Mouse (Mus musculus): Measurements from ENCODE around the gene Whrn. TPM values are rescaled to one million over a fixed set of nuclear protein-coding genes. Genes with fewer than 3 reads are reported as not detected.
A peak's percentile ranks its signal among the peaks of the same experiment; 100 is the strongest.

Gene Whrn
- polyA plus RNA-seq, 1 experiment from 2014 or later: 10.0 TPM

DNA sequence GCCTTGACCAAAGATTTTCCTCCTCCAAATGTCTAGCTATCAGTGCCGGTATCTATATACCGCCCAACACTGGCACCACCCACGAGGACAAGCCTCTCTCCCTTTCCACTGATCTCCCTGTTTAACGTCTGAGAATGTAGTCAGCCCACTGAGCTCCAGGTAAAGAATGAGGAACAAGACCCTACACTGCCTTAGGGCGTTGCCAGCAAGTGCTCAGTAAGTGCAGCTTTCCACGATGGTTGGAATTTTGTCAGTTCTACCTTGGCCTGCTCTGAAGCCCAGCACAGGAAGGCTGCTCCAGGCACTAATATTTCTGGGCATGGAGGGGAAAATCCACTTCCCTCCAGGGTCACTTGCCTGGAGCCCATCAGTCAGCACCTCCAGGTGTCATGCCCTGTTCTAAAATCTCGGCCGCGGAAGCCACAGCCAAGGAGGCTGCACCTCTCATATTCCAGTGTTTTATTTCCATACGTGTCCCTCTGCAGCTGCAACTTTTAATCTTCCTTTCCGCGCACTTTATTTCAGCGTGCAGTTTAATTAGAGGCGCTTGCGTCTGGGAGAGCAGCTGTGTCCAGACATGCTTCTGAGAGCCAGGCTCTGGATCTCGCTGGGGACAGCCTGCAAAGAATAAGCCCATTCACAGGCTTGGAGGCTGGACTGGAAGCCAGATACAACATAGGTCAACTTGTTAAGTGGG, 58.5 kb downstream of the Whrn start:
- H3K9ac ChIP-seq: no peak overlapping the region
- no peaks in the 10 kb centered on the region for H3K36me3 ChIP-seq
- H3K9me3 ChIP-seq: no peaks in the 10 kb centered on the region
- 72% methylated on average over 16 of the region's 16 CpGs for WGBS
- H3K4me3 ChIP-seq: no peak overlapping the region
- H3K27ac ChIP-seq: no peak overlapping the region
- no peak overlapping the region for H3K4me2 ChIP-seq (replicated peaks)
- peaks cover 10% of the 10 kb centered on the region for H3K4me1 ChIP-seq
- H3K27me3 ChIP-seq (replicated peaks): no peaks in the 10 kb centered on the region
- 0 out of 2 replicates have a peak, but pooled peaks have one; percentile 48 for ATAC-seq (ENCODE audit: low FRiP score, low read depth)

DNA sequence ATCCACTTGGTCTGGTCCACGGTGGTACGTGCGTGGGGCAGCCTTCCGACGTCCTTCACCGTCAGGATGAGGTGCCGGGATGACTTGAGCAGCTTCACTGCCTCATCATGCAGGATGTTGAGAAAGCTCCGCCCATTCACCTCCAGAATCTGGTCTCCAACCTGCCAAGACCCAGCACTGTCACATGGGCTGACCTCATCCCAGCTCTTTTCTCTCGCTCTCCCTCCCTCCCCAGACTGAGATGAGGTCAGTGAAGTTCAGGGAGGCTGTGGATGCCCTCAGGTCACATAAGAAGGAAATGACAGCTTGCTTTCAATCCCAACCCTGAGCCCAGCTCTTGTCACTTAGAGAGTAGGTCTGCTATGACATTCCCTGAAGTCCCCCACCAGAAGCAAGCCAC, 60.4 kb downstream of the Whrn start:
- WGBS: 88% methylated on average over 9 of the region's 9 CpGs

DNA sequence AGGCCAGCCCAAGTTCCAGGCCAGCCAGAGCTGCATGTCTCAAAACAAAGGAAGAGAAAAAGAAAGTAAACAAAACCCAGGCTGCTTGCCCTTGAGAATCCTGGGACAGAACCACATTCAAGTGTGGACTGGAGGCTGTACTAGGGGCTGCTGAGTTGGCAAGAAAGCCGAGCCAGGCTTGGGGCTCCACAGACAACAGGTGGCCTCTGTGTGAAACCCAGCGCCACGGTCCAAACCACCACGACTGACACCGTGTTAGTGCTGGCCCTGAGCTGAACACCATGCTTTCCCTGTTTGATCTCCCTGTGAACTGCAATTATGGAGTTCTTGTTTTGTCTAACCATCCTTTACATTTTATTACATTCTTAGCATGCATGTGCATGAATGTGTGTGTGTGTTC, 64.7 kb downstream of the Whrn start:
- no peak for ATAC-seq (ENCODE audit: low FRiP score, low read depth)
- Histone ChIP-seq H3K4me3 (no peak overlapping the region), H3K36me3 (no peaks in the 10 kb centered on the region), H3K9ac (no peak overlapping the region), H3K4me2 (replicated peaks) (no peak overlapping the region), H3K27ac (no peak overlapping the region), H3K9me3 (no peaks in the 10 kb centered on the region), H3K27me3 (replicated peaks) (no peaks in the 10 kb centered on the region), H3K4me1 (no peaks in the 10 kb centered on the region)
- 78% methylated on average over 5 of the region's 5 CpGs for WGBS

More for the DNA sequence above, 60.4 kb downstream of the Whrn start:
- ATAC-seq (ENCODE audit: low FRiP score, low read depth): no peak
- Histone ChIP-seq H3K4me1 (peaks cover 10% of the 10 kb centered on the region), H3K4me2 (replicated peaks) (no peak overlapping the region), H3K4me3 (no peak overlapping the region), H3K27me3 (replicated peaks) (no peaks in the 10 kb centered on the region), H3K36me3 (no peaks in the 10 kb centered on the region), H3K27ac (no peak overlapping the region), H3K9me3 (no peaks in the 10 kb centered on the region), H3K9ac (no peak overlapping the region)

DNA sequence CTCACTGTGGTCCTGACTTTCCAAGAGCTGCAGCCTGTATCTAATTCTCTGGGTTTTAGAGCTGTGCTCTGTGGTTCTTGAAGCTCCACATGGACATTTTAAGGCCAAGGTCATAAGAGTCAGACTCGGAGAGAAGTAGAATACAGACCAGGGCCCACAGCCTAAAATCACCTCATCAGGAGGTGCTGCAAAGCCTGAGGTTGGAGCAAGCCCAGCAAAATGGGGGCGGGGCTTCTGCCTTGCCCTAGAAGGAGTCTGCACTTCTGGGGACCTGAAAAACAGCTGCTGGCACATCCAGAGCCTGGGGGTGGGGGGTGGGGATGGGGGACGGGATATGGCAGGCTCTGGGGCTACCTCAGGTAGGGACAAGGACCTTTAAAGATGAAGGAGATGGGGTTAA, 65.4 kb downstream of the Whrn start:
- Histone ChIP-seq H3K4me1 (no peaks in the 10 kb centered on the region), H3K36me3 (no peaks in the 10 kb centered on the region), H3K27ac (no peak overlapping the region), H3K9me3 (no peaks in the 10 kb centered on the region), H3K4me3 (no peak overlapping the region), H3K27me3 (replicated peaks) (no peaks in the 10 kb centered on the region), H3K9ac (no peak overlapping the region), H3K4me2 (replicated peaks) (no peak overlapping the region)
- WGBS: 52% methylated on average over 3 of the region's 3 CpGs
- no peak for ATAC-seq (ENCODE audit: low FRiP score, low read depth)

DNA sequence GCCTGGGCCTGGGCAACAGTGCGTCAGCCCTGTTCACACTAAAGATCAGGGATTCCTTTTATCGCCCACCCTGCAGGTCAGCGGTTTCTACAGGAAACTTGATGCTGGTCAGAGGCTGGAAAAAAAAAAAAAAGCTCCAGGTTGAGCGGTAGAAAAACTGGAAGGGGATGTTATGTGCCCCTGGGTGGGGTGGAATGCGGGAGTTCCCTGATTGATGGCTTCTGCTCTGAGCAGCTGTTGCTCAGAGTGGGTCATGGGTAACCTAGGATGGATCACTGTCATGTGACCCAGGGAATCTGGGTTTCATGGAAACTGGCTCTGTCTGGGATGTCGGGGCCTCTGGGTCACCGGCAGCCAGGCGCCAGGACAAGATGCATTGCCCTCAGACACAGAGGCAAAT, 69.5 kb downstream of the Whrn start:
- 58% methylated on average over 8 of the region's 8 CpGs for WGBS
- H3K9ac ChIP-seq: no peak overlapping the region

DNA sequence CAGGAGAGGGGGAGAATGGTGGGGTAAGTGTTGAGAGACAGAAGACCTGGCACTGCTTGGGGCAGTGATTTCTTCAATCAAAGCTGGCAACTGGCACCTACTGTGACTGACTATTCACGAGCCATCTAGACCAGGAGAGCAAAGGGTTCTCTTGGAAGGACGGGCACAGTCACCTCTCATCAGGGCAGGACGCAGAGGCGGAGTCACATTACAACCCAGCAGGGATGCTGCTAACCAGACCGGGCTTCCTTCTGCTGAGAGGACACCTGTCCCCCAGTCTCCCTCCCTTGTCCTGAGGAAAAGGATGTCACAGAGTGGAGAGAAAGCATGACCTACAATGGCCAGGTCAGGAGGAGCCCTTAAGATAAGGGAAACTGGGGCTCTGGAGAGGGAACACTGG, 72.0 kb downstream of the Whrn start:
- Histone ChIP-seq H3K27ac (no peak overlapping the region), H3K9ac (no peak overlapping the region), H3K36me3 (no peaks in the 10 kb centered on the region), H3K9me3 (no peaks in the 10 kb centered on the region), H3K27me3 (replicated peaks) (no peaks in the 10 kb centered on the region), H3K4me1 (0 out of 2 replicates have a peak, but pooled peaks cover 7% of the 10 kb centered on the region), H3K4me3 (no peak overlapping the region), H3K4me2 (replicated peaks) (no peak overlapping the region)
- no peak for ATAC-seq (ENCODE audit: low FRiP score, low read depth)
- WGBS: 26% methylated on average over 5 of the region's 5 CpGs

More for the DNA sequence above, 69.5 kb downstream of the Whrn start:
- no peak overlapping the region for H3K4me3 ChIP-seq
- no peaks in the 10 kb centered on the region for H3K27me3 ChIP-seq (replicated peaks)
- no peak overlapping the region for H3K27ac ChIP-seq
- no peaks in the 10 kb centered on the region for H3K36me3 ChIP-seq
- no peak for ATAC-seq (ENCODE audit: low FRiP score, low read depth)
- no peak overlapping the region for H3K4me2 ChIP-seq (replicated peaks)
- H3K9me3 ChIP-seq: no peaks in the 10 kb centered on the region
- H3K4me1 ChIP-seq: no peaks in the 10 kb centered on the region

DNA sequence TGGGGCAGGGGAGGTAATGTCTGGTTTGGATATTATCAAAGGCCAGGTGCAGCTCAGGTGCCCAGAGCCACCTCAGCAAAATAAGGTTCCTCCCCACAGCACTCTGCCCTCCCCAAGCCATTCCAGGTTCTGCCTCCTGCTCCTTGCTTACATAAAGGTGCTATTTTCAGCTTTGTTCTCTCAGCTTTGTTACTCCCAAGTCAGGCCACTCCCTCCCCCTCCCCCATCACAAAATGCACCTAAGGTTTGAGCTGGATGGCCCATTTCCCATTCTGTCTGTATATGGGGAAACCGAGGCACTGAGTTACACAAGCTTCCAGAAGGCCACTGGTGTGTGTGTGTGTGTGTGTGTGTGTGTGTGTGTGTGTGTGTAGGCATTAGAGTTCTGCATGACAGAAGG, 72.6 kb downstream of the Whrn start:
- H3K4me3 ChIP-seq: no peak overlapping the region
- H3K4me2 ChIP-seq (replicated peaks): no peak overlapping the region
- 0 out of 2 replicates have a peak, but pooled peaks cover 7% of the 10 kb centered on the region for H3K4me1 ChIP-seq
- WGBS: 56% methylated on average over 1 of the region's 1 CpGs
- H3K9me3 ChIP-seq: no peaks in the 10 kb centered on the region
- H3K27ac ChIP-seq: no peak overlapping the region
- H3K36me3 ChIP-seq: no peaks in the 10 kb centered on the region
- H3K9ac ChIP-seq: no peak overlapping the region
- no peaks in the 10 kb centered on the region for H3K27me3 ChIP-seq (replicated peaks)
- ATAC-seq (ENCODE audit: low FRiP score, low read depth): no peak

DNA sequence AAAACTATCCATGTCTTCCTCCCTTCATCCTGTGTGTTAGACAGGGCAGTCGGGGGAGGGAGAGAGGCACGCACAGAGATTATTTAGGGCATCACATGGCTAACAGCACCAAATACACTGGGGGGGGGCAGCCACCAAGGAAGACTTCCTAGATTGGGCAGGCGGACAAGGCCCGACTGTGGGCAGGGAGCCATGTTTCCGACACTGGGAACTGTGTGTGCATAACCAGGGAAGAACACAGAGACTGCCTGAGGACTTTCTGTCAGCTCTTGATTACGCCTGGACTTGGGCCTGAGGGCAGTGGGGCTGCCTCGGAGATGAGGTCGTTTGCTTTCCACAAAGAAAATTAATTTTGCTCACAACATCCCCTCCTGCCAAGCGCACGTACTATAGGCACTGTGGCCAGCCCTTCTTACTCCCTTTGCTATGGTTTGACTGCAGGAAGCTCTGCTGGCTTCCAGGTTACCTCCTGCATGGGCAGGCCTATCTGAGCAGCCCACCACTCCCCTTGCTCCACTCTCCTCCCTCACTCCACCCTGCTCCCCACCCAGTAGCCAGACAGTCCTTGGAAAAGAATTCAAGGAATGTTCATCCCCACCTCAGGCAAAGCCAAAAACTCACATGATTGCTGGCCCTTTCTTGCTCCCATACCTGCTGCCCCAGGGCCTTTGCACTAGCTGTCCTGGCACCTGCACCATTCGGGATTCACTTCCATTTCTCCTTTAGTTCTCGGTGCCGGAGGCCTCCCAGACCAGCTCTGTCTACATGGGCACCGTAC, 75.5 kb downstream of the Whrn start:
- Histone ChIP-seq H3K4me1 (peaks cover 10% of the 10 kb centered on the region; the same call in 1 of the 2 replicates), H3K27me3 (replicated peaks) (no peaks in the 10 kb centered on the region), H3K9me3 (no peaks in the 10 kb centered on the region), H3K9ac (no peak overlapping the region), H3K4me3 (no peak overlapping the region), H3K36me3 (no peaks in the 10 kb centered on the region; the same call in 1 of the 2 replicates), H3K27ac (no peak overlapping the region), H3K4me2 (replicated peaks) (no peak overlapping the region)
- no peak for ATAC-seq (ENCODE audit: low FRiP score, low read depth)
- WGBS: 76% methylated on average over 14 of the region's 14 CpGs

DNA sequence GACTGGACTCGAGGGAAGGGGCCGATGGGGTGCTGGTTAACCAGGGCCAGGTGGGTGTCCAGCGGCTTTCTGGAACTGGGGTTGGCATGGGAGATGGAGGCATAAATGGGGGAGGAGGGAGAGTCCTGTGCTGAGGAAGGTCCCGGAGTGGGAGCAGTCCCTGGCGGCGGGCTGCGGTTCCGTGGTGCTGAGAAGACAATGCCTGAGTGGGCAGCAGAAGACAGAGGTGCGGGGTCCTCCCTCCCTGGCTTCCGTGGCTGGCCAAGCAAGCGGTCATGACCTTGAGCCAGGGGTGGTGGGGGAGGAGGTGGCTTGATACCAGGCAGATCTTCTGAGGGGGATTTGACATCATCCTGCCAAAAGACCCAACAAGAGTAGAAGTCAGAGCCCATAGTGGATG, 77.5 kb downstream of the Whrn start:
- Histone ChIP-seq H3K36me3 (no peaks in the 10 kb centered on the region; the same call in 1 of the 2 replicates), H3K27me3 (replicated peaks) (no peaks in the 10 kb centered on the region), H3K9me3 (no peaks in the 10 kb centered on the region), H3K4me1 (peaks cover 10% of the 10 kb centered on the region; the same call in 1 of the 2 replicates), H3K9ac (no peak overlapping the region), H3K4me2 (replicated peaks) (no peak overlapping the region), H3K27ac (no peak overlapping the region), H3K4me3 (no peak overlapping the region)
- 84% methylated on average over 11 of the region's 11 CpGs for whole genome bisulfite sequencing
- ATAC-seq (ENCODE audit: low FRiP score, low read depth): 0 out of 2 replicates have a peak, but pooled peaks have one; percentile 1

DNA sequence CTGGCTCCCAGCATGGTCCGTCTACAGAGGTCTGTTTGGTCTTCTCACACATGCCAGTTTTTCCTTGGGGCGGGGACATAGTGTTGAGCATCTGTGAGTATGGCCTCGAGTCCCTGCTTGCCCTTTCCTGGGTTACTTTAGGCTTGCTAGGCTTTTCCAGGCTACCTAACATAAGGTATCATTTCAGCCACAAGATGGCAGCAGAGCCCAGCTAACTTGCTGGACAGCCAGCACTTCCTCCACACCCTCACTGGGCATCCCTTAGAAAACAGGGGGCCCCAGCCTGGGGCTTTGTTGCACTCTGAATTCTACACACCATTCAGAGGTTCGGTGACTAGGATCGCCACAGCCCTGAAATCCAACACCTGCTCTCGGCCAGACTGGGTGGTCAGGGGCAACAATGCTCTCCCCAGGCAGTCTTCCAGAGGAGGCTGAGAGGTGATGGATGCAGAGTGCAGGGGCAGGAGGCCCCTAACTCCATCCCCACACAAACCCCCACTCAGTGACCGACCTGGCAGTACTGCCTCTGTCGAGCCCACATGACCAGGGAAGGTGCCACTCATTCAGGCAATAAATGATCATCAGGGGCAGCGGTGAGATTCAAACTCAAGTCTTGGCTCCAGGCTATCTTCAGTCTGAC, 78.4 kb downstream of the Whrn start:
- Histone ChIP-seq H3K9ac (no peak overlapping the region), H3K4me2 (replicated peaks) (no peak overlapping the region), H3K36me3 (no peaks in the 10 kb centered on the region; the same call in 1 of the 2 replicates), H3K27me3 (replicated peaks) (no peaks in the 10 kb centered on the region), H3K27ac (no peak overlapping the region), H3K4me1 (peaks cover 10% of the 10 kb centered on the region; the same call in 1 of the 2 replicates), H3K9me3 (no peaks in the 10 kb centered on the region), H3K4me3 (no peak overlapping the region)
- peak; percentile 75 for ATAC-seq (ENCODE audit: low FRiP score, low read depth)
- WGBS: 18% methylated on average over 9 of the region's 9 CpGs

DNA sequence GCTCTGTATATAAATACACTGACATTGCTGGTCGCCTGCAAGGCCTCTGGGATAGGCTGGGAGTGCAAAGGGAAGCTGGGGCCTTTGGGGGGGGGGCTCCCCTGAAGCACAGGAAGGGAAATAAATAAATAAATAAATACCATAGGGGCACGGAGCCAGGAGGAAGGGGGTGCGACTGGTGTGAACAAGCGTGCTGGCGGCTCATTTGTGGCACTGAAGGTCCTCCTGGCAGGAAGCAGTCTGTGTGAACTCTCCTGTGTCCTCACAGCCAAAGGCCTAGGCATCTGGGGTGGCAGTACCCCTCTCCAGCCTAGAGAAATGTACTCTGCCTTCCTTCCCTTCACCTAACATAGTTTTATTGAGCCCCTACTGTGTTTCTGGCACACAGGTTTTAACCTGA, 80.8 kb downstream of the Whrn start:
- H3K4me2 ChIP-seq (replicated peaks): no peak overlapping the region
- H3K36me3 ChIP-seq: no peaks in the 10 kb centered on the region; the same call in 1 of the 2 replicates
- no peaks in the 10 kb centered on the region for H3K9me3 ChIP-seq
- H3K27ac ChIP-seq: no peak overlapping the region
- no peaks in the 10 kb centered on the region for H3K27me3 ChIP-seq (replicated peaks)
- WGBS: 88% methylated on average over 5 of the region's 5 CpGs
- H3K9ac ChIP-seq: no peak overlapping the region
- H3K4me1 ChIP-seq: peaks cover 8% of the 10 kb centered on the region
- H3K4me3 ChIP-seq: no peak overlapping the region
- no peak for ATAC-seq (ENCODE audit: low FRiP score, low read depth)

DNA sequence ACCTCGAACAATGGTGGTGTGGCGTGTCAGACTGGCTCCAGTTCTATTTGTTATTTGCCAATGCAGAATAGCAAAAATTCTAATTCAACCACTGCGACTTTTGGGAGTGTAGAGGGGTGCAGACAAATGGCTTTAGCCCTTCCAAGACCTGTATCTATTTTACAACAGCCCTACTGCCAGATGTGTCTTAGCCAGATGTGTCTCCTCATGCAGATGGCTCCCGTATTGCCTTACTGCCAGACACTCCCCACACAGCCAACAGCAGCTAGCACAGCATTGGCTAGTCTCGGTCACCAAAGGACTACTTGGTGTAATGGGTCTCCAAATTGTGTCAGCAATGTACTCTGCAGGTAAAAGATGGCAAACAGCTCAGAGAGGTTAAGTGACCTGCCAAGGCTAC, 84.6 kb downstream of the Whrn start:
- no peak overlapping the region for H3K9ac ChIP-seq
- WGBS: 61% methylated on average over 5 of the region's 5 CpGs
- no peaks in the 10 kb centered on the region for H3K27me3 ChIP-seq (replicated peaks)
- no peak for ATAC-seq (ENCODE audit: low FRiP score, low read depth)
- H3K4me1 ChIP-seq: peaks cover 23% of the 10 kb centered on the region
- no peak overlapping the region for H3K27ac ChIP-seq
- H3K36me3 ChIP-seq: no peaks in the 10 kb centered on the region; the same call in 1 of the 2 replicates
- H3K9me3 ChIP-seq: no peaks in the 10 kb centered on the region
- H3K4me3 ChIP-seq: no peak overlapping the region
- peak overlapping the region; percentile 94; the same call in 1 of the 2 replicates for H3K4me2 ChIP-seq (replicated peaks)

All from neural tube, embryonic 12.5 days (tissue).